Mouse (Mus musculus) liver, embryonic 12.5 days (tissue): ENCODE data around the gene Sema6c. TPM values are rescaled to one million over a fixed set of nuclear protein-coding genes. Genes with fewer than 3 reads are reported as not detected.

Source experiments
- ATAC-seq: fragments of 200-750 bp; cut with Nextera tagmentation; 2 replicates; pipeline ENCODE4 v1.8.0; 2017; ENCODE audit warnings: moderate number of reproducible peaks, mild to moderate bottlenecking, moderate library complexity
- H3K27ac ChIP-seq: fragments of 300-500 bp; sonication (generic); 2 replicates; pipeline ENCODE4 v1.5.1; 2016; ENCODE audit warnings: mild to moderate bottlenecking
- H3K27me3 ChIP-seq: fragments of 300-500 bp; sonication (generic); replicated peaks from 2 replicates; pipeline ENCODE4 v1.6.1; 2016; ENCODE audit warnings: mild to moderate bottlenecking, moderate library complexity
- H3K36me3 ChIP-seq: fragments of 300-500 bp; sonication (generic); 2 replicates; pipeline ENCODE4 v1.6.1; 2016; ENCODE audit warnings: mild to moderate bottlenecking, moderate library complexity
- H3K4me1 ChIP-seq: fragments of 300-500 bp; sonication (generic); 2 replicates; pipeline ENCODE4 v1.6.1; 2016
- H3K4me2 ChIP-seq: fragments of 300-500 bp; sonication (generic); 2 replicates; pipeline ENCODE4 v1.6.1; 2016; ENCODE audit warnings: mild to moderate bottlenecking, moderate library complexity
- H3K4me3 ChIP-seq: fragments of 300-500 bp; sonication (generic); 2 replicates; pipeline ENCODE4 v1.5.1; 2016; ENCODE audit warnings: mild to moderate bottlenecking, moderate library complexity
- H3K9ac ChIP-seq: fragments of 300-500 bp; sonication (generic); 2 replicates; pipeline ENCODE4 v1.6.1; 2016; ENCODE audit warnings: mild to moderate bottlenecking, moderate library complexity
- H3K9me3 ChIP-seq: fragments of 300-500 bp; sonication (generic); replicated peaks from 2 replicates; pipeline ENCODE4 v1.6.1; 2016; ENCODE audit warnings: mild to moderate bottlenecking, moderate library complexity
- WGBS: fragments of 180-500 bp; shearing (Covaris S2); methylation state at CpG from one replicate; pipeline ENCODE4 v1.1.7; 2016; ENCODE audit not compliant: insufficient replicate concordance; 5-methylcytosine and 5-hydroxymethylcytosine counted together
- polyA plus RNA-seq: library from polyadenylated mRNA; unstranded; fragments of >200 nt; fragmentation: Nextera tagmentation; extraction: Ambion mirVana; gene quantifications from 2 replicates; pipeline ENCODE4 v1.2.1, GENCODE M21; 2016

Sema6c gene
- polyA plus RNA-seq, 1 experiment from 2014 or later, result 1.9 TPM

DNA sequence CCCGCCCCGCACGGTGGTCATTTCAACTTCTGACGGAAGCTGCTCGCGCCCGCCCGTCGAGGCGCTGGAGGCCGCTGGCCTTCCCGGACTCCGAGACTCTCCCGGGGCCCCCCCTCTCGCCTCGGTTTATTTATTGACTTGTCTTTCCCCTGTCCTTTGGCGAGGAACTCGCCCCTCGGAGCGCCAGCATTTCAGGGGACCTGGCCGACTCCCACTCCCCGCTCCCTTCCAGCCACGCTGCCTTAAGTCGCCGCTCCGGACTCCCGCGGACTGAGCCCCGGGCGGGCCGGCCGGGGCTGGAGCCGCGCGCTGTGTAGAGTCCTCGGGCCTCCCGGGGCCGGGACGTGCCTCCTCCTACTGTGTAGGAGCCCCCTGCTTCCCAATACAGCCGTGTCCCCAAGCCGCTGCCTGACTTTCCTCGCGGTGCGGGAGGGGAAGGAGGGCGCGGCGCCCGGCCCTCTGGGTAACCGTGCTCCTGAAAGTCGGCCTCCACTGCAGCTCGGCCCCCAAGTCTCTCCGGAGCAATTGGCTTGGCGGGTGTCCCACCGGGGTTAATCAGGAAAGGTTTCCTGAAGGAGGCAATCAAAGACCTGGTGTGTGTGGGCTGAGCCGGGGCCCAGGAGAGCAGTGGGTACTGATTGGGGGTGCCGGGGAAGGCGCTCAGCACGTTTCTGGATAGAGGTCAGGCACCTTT lies 13.1 kb downstream of the Sema6c start:
- Histone ChIP-seq H3K4me2 (peak overlapping the region; percentile 64), H3K9ac (no peak overlapping the region), H3K27me3 (peaks cover 88% of the 10 kb centered on the region), H3K4me3 (peak overlapping the region; percentile 43), H3K27ac (no peak overlapping the region), H3K36me3 (no peaks in the 10 kb centered on the region), H3K9me3 (no peaks in the 10 kb centered on the region), H3K4me1 (peaks cover 19% of the 10 kb centered on the region; the same call in 1 of the 2 replicates)
- 3% methylated on average over 58 of the region's 58 CpGs for WGBS
- peak; percentile 36; the same call in 1 of the 2 replicates for ATAC-seq

DNA sequence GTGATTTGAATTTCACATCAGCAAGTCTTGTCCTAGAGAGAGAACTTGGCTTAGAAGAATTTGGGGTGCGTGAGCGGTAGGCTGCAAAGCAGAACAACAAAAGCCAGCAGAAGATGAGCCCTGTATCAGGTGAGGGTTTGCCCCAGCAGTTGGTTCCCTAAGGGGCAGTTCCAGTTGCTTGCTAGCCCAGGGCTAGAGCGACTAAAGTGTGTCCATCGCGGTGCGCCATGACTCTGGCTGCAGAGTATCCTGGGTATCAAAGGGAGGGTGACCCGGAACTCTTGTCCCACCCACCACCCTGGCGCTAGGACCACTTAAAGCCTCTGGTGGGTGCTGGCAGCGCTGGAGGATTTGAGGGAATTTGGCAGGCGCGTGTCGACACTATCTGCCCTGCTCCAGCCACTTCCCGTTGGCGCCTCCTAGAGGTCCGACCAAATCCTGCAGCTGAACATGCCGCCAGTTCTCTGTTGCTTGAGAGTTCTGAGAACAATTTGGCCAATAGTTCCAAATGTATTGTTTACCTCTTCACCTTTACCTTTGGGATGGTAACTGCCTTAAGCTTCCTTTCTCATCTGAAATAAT lies 13.8 kb downstream of the Sema6c start:
- no peak overlapping the region for H3K9ac ChIP-seq
- peaks cover 19% of the 10 kb centered on the region; the same call in 1 of the 2 replicates for H3K4me1 ChIP-seq
- H3K4me2 ChIP-seq, result peak overlapping the region; percentile 64
- WGBS, result 1% methylated on average over 16 of the region's 16 CpGs
- H3K27me3 ChIP-seq, result peaks cover 84% of the 10 kb centered on the region
- ATAC-seq, result peak; percentile 47; the same call in 1 of the 2 replicates
- no peak overlapping the region for H3K27ac ChIP-seq
- no peaks in the 10 kb centered on the region for H3K9me3 ChIP-seq
- H3K4me3 ChIP-seq, result peak overlapping the region; percentile 43
- no peaks in the 10 kb centered on the region for H3K36me3 ChIP-seq

DNA sequence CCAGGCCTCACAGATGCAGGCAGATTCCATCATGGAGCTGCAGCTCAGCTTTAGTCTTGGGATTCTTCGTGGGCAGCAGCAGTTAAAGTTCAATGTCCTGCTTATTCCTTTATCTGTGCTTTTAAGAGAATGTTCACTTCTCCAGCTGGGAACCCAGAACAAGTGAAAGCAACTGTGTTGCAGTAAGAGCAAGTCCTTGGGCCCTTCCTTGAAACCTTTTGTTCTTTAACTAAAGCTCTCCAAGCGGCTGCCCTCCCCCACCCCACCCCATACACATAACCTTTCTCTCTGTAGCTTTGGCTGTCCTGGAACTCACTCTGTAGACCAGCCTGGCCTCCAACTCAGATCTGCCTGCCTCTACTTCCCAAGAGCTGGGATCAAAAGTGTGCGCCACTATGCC lies 16.2 kb downstream of the Sema6c start:
- Histone ChIP-seq H3K36me3 (no peaks in the 10 kb centered on the region), H3K27me3 (peaks cover 60% of the 10 kb centered on the region), H3K9ac (no peak overlapping the region), H3K4me3 (no peak overlapping the region), H3K27ac (no peak overlapping the region), H3K9me3 (no peaks in the 10 kb centered on the region), H3K4me1 (peaks cover 19% of the 10 kb centered on the region; the same call in 1 of the 2 replicates), H3K4me2 (no peak overlapping the region)
- no peak for ATAC-seq
- 52% methylated on average over 3 of the region's 3 CpGs for WGBS

DNA sequence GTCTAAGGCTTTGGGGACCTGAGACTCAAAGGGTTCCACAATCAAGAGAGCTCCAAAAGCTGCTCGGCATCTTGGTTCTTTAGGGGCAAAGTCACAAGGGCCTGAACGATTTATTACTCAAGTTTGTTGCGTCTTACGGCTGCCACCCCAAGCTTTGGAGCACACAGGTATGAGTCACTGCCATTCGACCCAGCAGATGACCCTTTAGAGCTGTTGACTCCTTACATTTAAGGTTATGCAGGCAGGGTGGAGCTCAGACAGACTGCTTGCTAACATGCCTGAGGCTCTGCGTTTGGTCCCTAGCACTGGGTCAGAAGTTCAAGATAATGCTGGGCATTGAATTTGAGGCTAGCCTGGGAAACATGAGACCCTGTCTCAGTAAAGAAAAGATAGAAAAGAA lies 17.3 kb downstream of the Sema6c start:
- Histone ChIP-seq H3K27ac (no peak overlapping the region), H3K4me2 (no peak overlapping the region), H3K9me3 (no peaks in the 10 kb centered on the region), H3K4me3 (no peak overlapping the region), H3K36me3 (peaks cover 9% of the 10 kb centered on the region; the same call in 1 of the 2 replicates), H3K27me3 (peaks cover 49% of the 10 kb centered on the region), H3K4me1 (peaks cover 17% of the 10 kb centered on the region; the same call in 1 of the 2 replicates), H3K9ac (no peak overlapping the region)
- WGBS, result 70% methylated on average over 6 of the region's 6 CpGs
- no peak for ATAC-seq

DNA sequence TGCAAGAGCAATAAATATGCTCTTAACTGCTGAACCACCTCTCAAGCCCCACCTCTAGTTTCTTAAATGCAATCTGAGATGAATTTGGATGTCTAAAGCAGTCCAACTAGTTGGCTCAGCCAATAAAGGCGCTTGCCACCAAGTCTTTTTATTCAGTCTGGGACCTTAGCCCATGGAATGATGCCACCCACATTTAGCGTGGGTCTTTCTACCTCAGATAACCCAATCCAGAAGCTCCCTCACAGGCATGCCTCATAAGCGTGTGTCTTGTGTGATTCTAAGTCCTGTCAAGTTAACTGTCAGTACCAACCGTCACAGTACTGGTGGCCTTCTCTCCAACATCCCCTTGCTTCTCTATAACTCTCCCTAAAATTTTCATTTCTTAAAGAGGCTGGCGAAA lies 18.7 kb downstream of the Sema6c start:
- peaks cover 22% of the 10 kb centered on the region for H3K36me3 ChIP-seq
- WGBS, result 71% methylated on average over 5 of the region's 5 CpGs
- H3K4me1 ChIP-seq, result peaks cover 4% of the 10 kb centered on the region; the same call in 1 of the 2 replicates
- H3K9me3 ChIP-seq, result no peaks in the 10 kb centered on the region
- H3K4me3 ChIP-seq, result no peak overlapping the region
- ATAC-seq, result no peak
- no peak overlapping the region for H3K27ac ChIP-seq
- no peak overlapping the region for H3K4me2 ChIP-seq
- peaks cover 35% of the 10 kb centered on the region for H3K27me3 ChIP-seq
- H3K9ac ChIP-seq, result no peak overlapping the region

DNA sequence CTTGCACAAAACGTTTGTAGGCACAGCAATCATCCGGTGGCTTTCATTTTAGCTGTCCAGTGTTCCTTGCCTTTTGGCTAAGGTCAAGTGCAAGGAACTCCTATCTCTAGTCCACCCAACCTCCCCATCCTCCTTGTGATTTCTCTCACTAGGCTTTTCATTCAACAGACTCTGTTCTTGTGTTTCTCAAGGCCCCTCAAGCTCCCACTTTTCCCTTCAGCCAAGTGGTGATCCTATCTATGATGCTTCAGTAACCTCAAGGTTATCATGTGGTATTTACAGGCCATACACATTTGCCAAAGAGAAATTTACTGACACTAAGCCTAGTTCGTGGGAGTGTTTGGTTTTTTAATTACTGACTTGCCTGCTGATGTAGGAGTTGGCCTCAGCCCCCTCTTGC lies 19.6 kb downstream of the Sema6c start:
- Histone ChIP-seq H3K27ac (no peak overlapping the region), H3K9ac (no peak overlapping the region), H3K27me3 (peaks cover 27% of the 10 kb centered on the region), H3K4me2 (no peak overlapping the region), H3K9me3 (no peaks in the 10 kb centered on the region), H3K4me3 (no peak overlapping the region), H3K36me3 (peaks cover 32% of the 10 kb centered on the region), H3K4me1 (no peaks in the 10 kb centered on the region)
- WGBS, result 58% methylated on average over 3 of the region's 3 CpGs
- no peak for ATAC-seq

DNA sequence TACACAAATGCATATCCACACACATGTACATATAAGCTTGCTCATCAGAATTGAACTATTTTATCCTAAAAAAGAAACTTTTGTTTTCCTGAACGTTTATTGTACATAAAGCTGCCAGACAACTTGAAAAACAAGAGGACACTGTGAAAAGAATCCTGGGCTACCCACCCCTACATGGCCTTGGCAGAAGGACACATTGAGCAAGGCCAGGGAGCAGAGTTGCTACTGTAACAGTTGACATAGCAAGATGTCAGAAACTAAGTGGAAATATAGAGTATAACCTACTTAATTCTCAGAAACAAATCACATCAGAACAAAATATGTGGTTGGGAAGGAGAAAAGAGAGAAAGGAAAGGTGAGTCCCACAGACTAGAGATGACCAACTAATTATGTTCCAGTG lies 21.6 kb downstream of the Sema6c start:
- no peaks in the 10 kb centered on the region for H3K9me3 ChIP-seq
- H3K9ac ChIP-seq, result no peak overlapping the region
- H3K36me3 ChIP-seq, result peaks cover 51% of the 10 kb centered on the region
- no peaks in the 10 kb centered on the region for H3K4me1 ChIP-seq
- no peak overlapping the region for H3K4me2 ChIP-seq
- H3K4me3 ChIP-seq, result no peak overlapping the region
- WGBS, result 55% methylated on average over 1 of the region's 1 CpGs
- H3K27ac ChIP-seq, result no peak overlapping the region
- H3K27me3 ChIP-seq, result peaks cover 15% of the 10 kb centered on the region; the same call in 1 of the 2 replicates
- ATAC-seq, result no peak

DNA sequence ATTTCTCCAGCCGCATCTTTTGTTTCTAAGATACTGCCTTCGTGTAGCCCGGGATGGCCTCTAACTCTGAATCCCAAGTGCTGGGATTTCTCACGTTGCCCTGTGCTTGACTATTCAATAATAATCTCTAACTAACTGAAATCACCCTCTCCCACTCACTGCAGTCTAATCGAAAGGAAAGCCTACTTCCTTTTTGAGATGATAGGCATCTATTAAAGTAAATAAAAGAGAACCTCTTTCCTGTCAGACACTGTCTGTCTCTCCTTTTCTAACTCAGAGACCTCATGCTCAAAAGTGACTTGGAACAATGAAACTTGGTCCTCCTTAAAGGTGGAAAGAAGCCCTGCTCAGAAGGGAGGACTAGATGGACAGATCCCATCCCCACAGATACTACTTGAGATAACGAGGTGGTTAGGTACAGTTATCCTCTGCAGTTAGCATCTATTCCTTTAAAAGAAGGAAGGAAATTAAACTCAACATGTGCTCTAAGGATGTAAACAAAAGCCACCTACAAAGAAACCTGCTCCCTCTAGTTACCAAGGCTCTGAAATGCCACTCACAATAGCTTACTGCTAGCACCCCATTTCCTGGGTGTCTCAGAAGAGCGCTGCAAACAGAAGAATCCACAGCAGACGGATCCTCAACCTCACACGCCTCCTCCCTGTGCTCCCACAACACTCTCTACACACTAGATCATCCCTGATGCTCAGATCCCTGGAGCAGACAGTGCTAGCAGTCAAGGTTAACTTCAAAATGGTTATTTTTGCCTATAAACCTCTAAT lies 24.7 kb downstream of the Sema6c start:
- 83% methylated on average over 9 of the region's 9 CpGs for WGBS
- Histone ChIP-seq H3K27me3 (no peaks in the 10 kb centered on the region), H3K9ac (no peak overlapping the region), H3K9me3 (no peaks in the 10 kb centered on the region), H3K4me3 (no peak overlapping the region), H3K4me2 (no peak overlapping the region), H3K4me1 (no peaks in the 10 kb centered on the region), H3K36me3 (peaks cover 83% of the 10 kb centered on the region), H3K27ac (no peak overlapping the region)
- ATAC-seq, result no peak

DNA sequence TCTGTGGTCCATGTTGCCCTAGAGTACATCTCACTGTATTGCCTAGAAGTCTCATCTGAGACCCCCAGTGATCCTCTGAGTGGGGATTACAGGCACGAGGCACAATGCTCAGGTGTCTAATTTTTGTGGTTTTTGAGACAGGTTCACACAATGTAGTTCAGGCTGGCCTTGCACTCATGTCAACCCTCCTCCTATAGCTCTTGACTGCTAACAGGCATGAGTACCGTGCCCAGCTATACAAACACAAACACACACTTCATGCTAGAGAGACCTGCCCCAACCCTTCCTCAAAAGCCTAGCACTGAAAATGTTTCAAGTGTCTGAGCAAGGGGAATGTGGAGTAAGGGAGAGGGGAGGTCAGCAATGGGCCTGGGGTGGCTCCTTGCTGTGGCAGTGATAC lies 25.8 kb downstream of the Sema6c start:
- no peak for ATAC-seq
- Histone ChIP-seq H3K4me2 (no peak overlapping the region), H3K9me3 (no peaks in the 10 kb centered on the region), H3K4me3 (no peak overlapping the region), H3K27ac (no peak overlapping the region), H3K27me3 (no peaks in the 10 kb centered on the region), H3K4me1 (no peaks in the 10 kb centered on the region), H3K9ac (no peak overlapping the region), H3K36me3 (peaks cover 94% of the 10 kb centered on the region)
- 91% methylated on average over 2 of the region's 2 CpGs for WGBS

DNA sequence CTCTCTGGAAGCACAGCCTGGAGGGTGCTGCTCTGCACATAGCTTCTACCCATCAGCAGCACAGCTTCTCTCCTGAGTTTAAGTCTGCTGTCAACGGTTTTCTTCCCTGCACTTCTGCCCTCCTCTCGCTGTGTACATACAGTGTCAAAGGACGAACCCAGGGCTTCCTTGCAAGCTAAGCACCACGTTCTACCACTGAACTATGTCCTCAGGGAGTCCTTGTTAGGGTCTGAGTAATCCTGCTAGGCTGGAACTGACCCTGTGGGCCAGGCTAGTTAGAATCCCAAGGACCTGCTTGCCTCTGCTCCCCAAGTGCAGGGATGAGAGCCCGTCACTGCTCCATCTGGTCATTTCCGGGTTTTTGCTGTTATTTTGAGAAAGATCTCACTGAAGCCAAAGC lies 26.6 kb downstream of the Sema6c start:
- no peak for ATAC-seq
- no peaks in the 10 kb centered on the region for H3K9me3 ChIP-seq
- H3K27ac ChIP-seq, result no peak overlapping the region
- no peak overlapping the region for H3K9ac ChIP-seq
- H3K4me3 ChIP-seq, result no peak overlapping the region
- no peaks in the 10 kb centered on the region for H3K4me1 ChIP-seq
- peaks cover 99% of the 10 kb centered on the region for H3K36me3 ChIP-seq
- no peaks in the 10 kb centered on the region for H3K27me3 ChIP-seq
- H3K4me2 ChIP-seq, result no peak overlapping the region
- 89% methylated on average over 6 of the region's 6 CpGs for WGBS

DNA sequence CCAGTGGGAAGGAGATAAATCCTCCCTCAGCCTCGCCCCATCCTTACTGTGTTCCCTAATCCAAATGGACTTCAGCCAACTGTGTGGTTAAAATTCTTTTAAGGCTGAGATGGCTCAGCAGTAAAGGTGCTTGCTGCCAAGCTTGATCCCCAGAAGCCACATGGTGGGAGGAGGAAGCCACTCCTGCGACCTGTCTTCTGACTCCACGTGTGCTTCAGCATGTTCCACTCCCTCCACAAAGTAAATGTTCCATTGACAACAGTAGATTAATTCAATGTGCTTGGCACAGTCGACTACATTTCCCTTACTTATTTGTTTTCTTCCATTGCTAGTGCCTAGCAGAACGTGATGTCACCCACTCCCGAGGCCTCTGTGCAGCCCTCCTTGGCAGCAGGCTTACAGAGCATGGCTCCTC lies 34.5 kb downstream of the Sema6c start:
- 83% methylated on average over 6 of the region's 6 CpGs for WGBS
- Histone ChIP-seq H3K4me3 (no peak overlapping the region), H3K9me3 (no peaks in the 10 kb centered on the region), H3K27me3 (no peaks in the 10 kb centered on the region), H3K4me2 (no peak overlapping the region), H3K27ac (no peak overlapping the region), H3K36me3 (peaks cover 96% of the 10 kb centered on the region), H3K4me1 (no peaks in the 10 kb centered on the region), H3K9ac (no peak overlapping the region)
- ATAC-seq, result no peak

DNA sequence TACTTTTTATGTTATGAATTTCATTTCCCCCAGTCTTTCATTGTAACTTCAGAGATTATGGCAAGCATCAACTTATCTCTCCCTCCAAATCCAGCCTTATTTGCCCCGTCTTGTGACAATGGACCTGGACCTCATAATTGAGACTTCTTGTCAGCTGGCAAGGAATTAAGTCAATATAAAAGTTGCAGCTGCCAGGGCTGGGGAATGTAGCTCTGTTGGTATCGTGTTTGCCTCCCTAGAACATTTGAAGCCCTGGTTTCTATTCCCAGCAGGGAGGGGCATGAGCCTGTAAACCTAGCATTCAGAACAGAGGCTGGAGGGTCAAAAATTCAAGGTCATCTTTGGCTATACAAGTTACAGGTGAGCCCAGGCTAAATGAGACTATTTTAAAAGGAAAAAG lies 35.5 kb downstream of the Sema6c start:
- H3K27ac ChIP-seq, result no peak overlapping the region
- no peaks in the 10 kb centered on the region for H3K4me1 ChIP-seq
- H3K4me3 ChIP-seq, result no peak overlapping the region
- H3K36me3 ChIP-seq, result peaks cover 96% of the 10 kb centered on the region
- no peak overlapping the region for H3K9ac ChIP-seq
- WGBS, result 86% methylated on average over 2 of the region's 2 CpGs
- no peak overlapping the region for H3K4me2 ChIP-seq
- no peaks in the 10 kb centered on the region for H3K27me3 ChIP-seq
- ATAC-seq, result no peak
- no peaks in the 10 kb centered on the region for H3K9me3 ChIP-seq
